In the genomic region with DNA sequence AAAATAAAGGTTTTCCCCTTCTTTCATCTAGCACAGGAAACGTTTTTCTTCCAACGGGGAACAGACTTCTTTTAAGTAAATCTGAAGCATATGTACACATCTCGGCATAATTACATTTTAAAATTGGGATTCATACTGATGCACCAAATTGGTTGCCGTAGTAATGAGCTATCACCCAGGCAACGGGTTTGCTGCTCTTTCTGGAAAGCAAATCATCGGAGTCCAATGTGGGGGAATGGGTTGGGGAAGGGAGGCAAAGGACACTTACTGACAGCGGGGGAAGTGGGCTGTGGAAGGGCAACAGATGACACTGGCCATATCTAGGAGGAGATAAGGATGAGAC, we compare ENCODE assay signal across 10 mouse cellular contexts.
A peak's percentile ranks its signal among the peaks of the same experiment; 100 is the strongest.
DNase-seq lines count a peak whose midpoint lies in the region; TF ChIP-seq lines count a peak whose summit lies in the region.
"Had no signal": no experiment of that assay in that cellular context is flagged by ENCODE, and none has a peak within 500 bp of the region (broad histone marks: within the 10 kb centered on the region; RNA-seq: fewer than 3 reads in every experiment).

No protein-coding gene starts in this region.

- intact Hi-C loops in left cerebral cortex, postnatal 14 days (cut with DNase I) = no loop called here

- peak overlapping the region; percentile 35 for H3K4me3 ChIP-seq in embryonic facial prominence, embryonic 10.5 days
- H3K4me3 ChIP-seq in hindbrain, embryonic 10.5 days = peak overlapping the region; percentile 40
- H3K4me3 ChIP-seq in thymus, adult 2 months (ENCODE audit: control insufficient read depth, insufficient read depth, low read length) = no peak overlapping the region
- H3K4me3 ChIP-seq: limb, embryonic 15.5 days had no signal

- 29% methylated on average over 7 of the region's 7 CpGs for WGBS in embryonic facial prominence, embryonic 10.5 days
- 16% methylated on average over 7 of the region's 7 CpGs for WGBS in hindbrain, embryonic 10.5 days
- 78% methylated on average over 7 of the region's 7 CpGs for WGBS in thymus, adult 2 months

- no peaks in the 10 kb centered on the region for H3K36me3 ChIP-seq in embryonic facial prominence, embryonic 10.5 days (replicated peaks)
- no peaks in the 10 kb centered on the region for H3K36me3 ChIP-seq in hindbrain, embryonic 10.5 days
- H3K36me3 ChIP-seq in thymus, adult 2 months (ENCODE audit: control insufficient read depth, insufficient read depth, low read length) = no peaks in the 10 kb centered on the region
- H3K36me3 ChIP-seq: limb, embryonic 15.5 days had no signal

- peaks cover 6% of the 10 kb centered on the region for H3K27me3 ChIP-seq in embryonic facial prominence, embryonic 10.5 days (replicated peaks; ENCODE audit: low read depth, poor library complexity, severe bottlenecking)
- H3K27me3 ChIP-seq in hindbrain, embryonic 10.5 days (ENCODE audit: insufficient read depth, poor library complexity, severe bottlenecking) = peaks cover 57% of the 10 kb centered on the region
- no peaks in the 10 kb centered on the region for H3K27me3 ChIP-seq in thymus, adult 2 months (ENCODE audit: control insufficient read depth, insufficient read depth, low read length)
- H3K27me3 ChIP-seq: limb, embryonic 15.5 days had no signal

- DNase-seq in embryonic facial prominence, embryonic 10.5 days (ENCODE audit: low spot score) = peak; percentile 35
- DNase-seq in hindbrain, embryonic 10.5 days (ENCODE audit: low spot score) = peak; percentile 56
- DNase-seq in left cerebral cortex, postnatal 14 days (ENCODE audit: low spot score in 2 of 2) = peak; percentile 73 to 87
- DNase-seq in retina, embryonic 14.5 days (ENCODE audit: low spot score) = peak; percentile 60
- no peak for DNase-seq in urinary bladder, adult 18-20 months (ENCODE audit: low spot score in 2 of 2)
- DNase-seq in kidney, adult 9 months = no peak
- DNase-seq in cerebellum, adult 11-12 months = no peak
- no peak for DNase-seq in thymus, adult 2 months
- DNase-seq: thymus, postnatal 25 days had no signal

- H3K4me1 ChIP-seq in embryonic facial prominence, embryonic 10.5 days = peaks cover 16% of the 10 kb centered on the region
- peaks cover 19% of the 10 kb centered on the region for H3K4me1 ChIP-seq in hindbrain, embryonic 10.5 days (replicated peaks)
- H3K4me1 ChIP-seq in thymus, adult 2 months (replicated peaks; ENCODE audit: control insufficient read depth, insufficient read depth, low read length) = no peaks in the 10 kb centered on the region
- H3K4me1 ChIP-seq: limb, embryonic 15.5 days had no signal

- no peak for TF ChIP-seq POLR2A in thymus, adult 2 months (IDR thresholded peaks at IDR 0.05; ENCODE audit: control insufficient read depth, extremely low read depth, insufficient read depth, low read length, poor library complexity)

- no peak overlapping the region for H3K27ac ChIP-seq in embryonic facial prominence, embryonic 10.5 days (replicated peaks)
- H3K27ac ChIP-seq in hindbrain, embryonic 10.5 days = peak overlapping the region; percentile 78
- no peak overlapping the region for H3K27ac ChIP-seq in thymus, adult 2 months (ENCODE audit: control insufficient read depth, insufficient read depth, low read length)
- H3K27ac ChIP-seq: limb, embryonic 15.5 days had no signal

- no peaks in the 10 kb centered on the region for H3K9me3 ChIP-seq in embryonic facial prominence, embryonic 10.5 days
- no peaks in the 10 kb centered on the region for H3K9me3 ChIP-seq in hindbrain, embryonic 10.5 days
- H3K9me3 ChIP-seq: limb, embryonic 15.5 days had no signal

- no peak for TF ChIP-seq CTCF in thymus, adult 2 months (IDR thresholded peaks at IDR 0.05; ENCODE audit: borderline replicate concordance, control insufficient read depth, extremely low read depth, insufficient read depth, low read length, poor library complexity)

Comparison
In these comparisons a context has a peak if more than half of its experiments do, and no peak if none do; other contexts are left out.
1. DNase-seq: peak in embryonic facial prominence, embryonic 10.5 days (single experiment), hindbrain, embryonic 10.5 days (single experiment), left cerebral cortex, postnatal 14 days (2 of 2) and retina, embryonic 14.5 days (single experiment); none in urinary bladder, adult 18-20 months (0 of 2), kidney, adult 9 months (single experiment), cerebellum, adult 11-12 months (single experiment) and thymus, adult 2 months (single experiment).